Mouse (Mus musculus) heart, embryonic 14.5 days (tissue): ENCODE data around the gene Zbtb7a. TPM values are rescaled to one million over a fixed set of nuclear protein-coding genes. Genes with fewer than 3 reads are reported as not detected.
"Not testable (repeated sequence)": the region's sequence is repeated elsewhere in the genome, so short reads cannot be mapped to it uniquely, and the experiment has no call there.

Experiments
- ATAC-seq: fragments of 200-750 bp; cut with Nextera tagmentation; 2 replicates; pipeline ENCODE4 v1.8.0; 2017; ENCODE audit warnings: low read depth, moderate TSS enrichment; ENCODE audit not compliant: insufficient number of reproducible peaks, insufficient read depth, low FRiP score
- H3K27ac ChIP-seq, 2 experiments: fragments of 200-500 bp in 1 of 2; fragments of 300-500 bp in 1 of 2; sonication (generic) in 1 of 2; replicated peaks in 1 of 2; 2 replicates each; pipeline ENCODE4 v1.5.1; 2012 to 2014; ENCODE audit warnings: low read depth in 2 of 2, low read length in 2 of 2, control low read depth in 1 of 2, mild to moderate bottlenecking in 1 of 2, mixed read lengths in 1 of 2; ENCODE audit not compliant: control insufficient read depth in 1 of 2, insufficient read depth in 1 of 2
- H3K27me3 ChIP-seq: fragments of 300-500 bp; sonication (generic); 2 replicates; pipeline ENCODE4 v1.6.1; 2014; ENCODE audit warnings: mild to moderate bottlenecking, low read length, control low read depth; ENCODE audit not compliant: control insufficient read depth, insufficient read depth
- H3K36me3 ChIP-seq: fragments of 300-500 bp; sonication (generic); 2 replicates; pipeline ENCODE4 v1.6.1; 2014; ENCODE audit warnings: mild to moderate bottlenecking, control low read depth, low read length, mixed read lengths; ENCODE audit not compliant: control insufficient read depth, insufficient read depth
- H3K4me1 ChIP-seq, 2 experiments: fragments of 200-500 bp in 1 of 2; fragments of 300-500 bp in 1 of 2; sonication (generic) in 1 of 2; 2 replicates each; pipeline ENCODE4 v1.6.1; 2012 to 2014; ENCODE audit warnings: low read length in 2 of 2, control low read depth in 1 of 2, mixed read lengths in 1 of 2; ENCODE audit not compliant: control insufficient read depth in 2 of 2, insufficient read depth in 2 of 2
- H3K4me2 ChIP-seq: fragments of 300-500 bp; sonication (generic); 2 replicates; pipeline ENCODE4 v1.6.1; 2014; ENCODE audit warnings: mild to moderate bottlenecking, low read length
- H3K4me3 ChIP-seq, 2 experiments: fragments of 200-500 bp in 1 of 2; fragments of 300-500 bp in 1 of 2; sonication (generic) in 1 of 2; 2 replicates each; pipeline ENCODE4 v1.5.1; 2012 to 2014; ENCODE audit warnings: low read length in 2 of 2, mild to moderate bottlenecking in 2 of 2, control low read depth in 1 of 2, low read depth in 1 of 2, moderate library complexity in 1 of 2; ENCODE audit not compliant: control insufficient read depth in 1 of 2, insufficient read depth in 1 of 2
- H3K9ac ChIP-seq: fragments of 300-500 bp; sonication (generic); 2 replicates; pipeline ENCODE4 v1.6.1; 2014; ENCODE audit warnings: mild to moderate bottlenecking, low read length
- H3K9me3 ChIP-seq: fragments of 300-500 bp; sonication (generic); 2 replicates; pipeline ENCODE4 v1.6.1; 2016; ENCODE audit warnings: low read length, control low read depth; ENCODE audit not compliant: control insufficient read depth
- WGBS: fragments of 180-500 bp; shearing (Covaris S2); extraction: QIAGEN DNeasy Blood & Tissue Kit; methylation state at CpG from one replicate; pipeline ENCODE4 v1.1.7; 2014; 5-methylcytosine and 5-hydroxymethylcytosine counted together
- polyA plus RNA-seq: library from polyadenylated mRNA; unstranded; fragments of >200 nt; fragmentation: Nextera tagmentation; extraction: Ambion mirVana; gene quantifications from 2 replicates; pipeline ENCODE4 v1.2.1, GENCODE M21; 2014

Zbtb7a gene
- polyA plus RNA-seq, 1 experiment from 2014 or later = 16.8 TPM

DNA sequence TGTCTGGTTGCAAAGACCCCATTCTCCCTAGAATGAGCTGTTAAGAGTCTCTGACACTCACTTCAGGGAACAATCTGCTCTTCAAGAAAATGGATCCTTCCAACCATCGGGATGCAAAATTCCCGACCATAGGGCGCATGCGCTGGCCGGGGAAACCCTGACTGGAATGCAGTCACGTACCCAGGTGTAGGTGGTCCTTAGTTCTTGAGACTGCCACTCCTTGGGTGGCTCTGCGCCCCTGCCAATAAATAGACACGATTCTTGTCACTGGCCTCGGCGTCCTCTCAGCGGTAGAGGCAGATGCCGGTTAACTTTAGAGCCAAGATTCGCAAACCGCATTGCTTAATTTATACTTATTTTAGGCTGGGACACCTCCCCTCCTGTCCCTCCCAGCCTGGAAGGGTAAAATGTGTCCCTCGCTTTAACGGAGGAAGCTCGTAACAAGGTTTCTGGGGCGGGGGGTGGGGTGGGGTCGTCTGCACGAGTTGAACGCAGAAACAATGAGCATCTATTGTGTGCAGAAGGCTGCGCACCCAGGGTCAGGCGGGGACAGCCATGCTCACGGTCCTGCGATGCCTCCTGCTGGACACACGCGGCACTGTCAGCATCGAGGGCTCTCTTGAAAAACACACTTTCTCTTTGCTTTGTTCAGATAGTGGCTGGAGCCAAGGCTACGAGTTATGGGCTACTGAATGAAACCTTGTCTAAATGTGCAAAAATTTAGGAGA, 39.8 kb downstream of the Zbtb7a start:
- H3K36me3 ChIP-seq = peaks cover 25% of the 10 kb centered on the region
- peak overlapping the region in 1 of 2 experiments; percentile 93; a peak in 2 of 4 replicates for H3K27ac ChIP-seq
- H3K9ac ChIP-seq = peak overlapping the region; percentile 61
- peak; percentile 15; the same call in 1 of the 2 replicates for ATAC-seq
- H3K4me3 ChIP-seq = peak overlapping the region; percentile 37 to 39
- H3K9me3 ChIP-seq = no peaks in the 10 kb centered on the region
- peaks cover 10 to 38% of the 10 kb centered on the region in 2 experiments; a peak in 3 of 4 replicates for H3K4me1 ChIP-seq
- H3K4me2 ChIP-seq = peak overlapping the region; percentile 70
- WGBS = 4% methylated on average over 29 of the region's 29 CpGs
- H3K27me3 ChIP-seq = no peaks in the 10 kb centered on the region

DNA sequence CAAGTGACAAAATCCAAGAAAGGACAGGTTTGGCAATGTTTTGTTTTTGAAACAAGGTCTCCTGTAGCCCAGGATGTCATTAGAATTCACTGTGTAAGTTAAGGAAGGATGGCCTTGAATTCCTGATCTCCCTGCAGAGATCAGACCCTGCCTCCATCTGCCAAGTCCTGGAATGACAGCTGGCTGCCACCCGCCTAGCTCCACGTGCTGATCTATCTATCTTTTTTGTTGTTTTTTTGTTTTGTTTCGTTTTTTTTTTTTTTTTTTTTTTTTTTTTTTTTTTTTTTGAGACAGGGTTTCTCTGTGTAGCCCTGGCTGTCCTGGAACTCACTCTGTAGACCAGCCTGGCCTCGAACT, 40.3 kb downstream of the Zbtb7a start:
- WGBS = 23% methylated on average over 4 of the region's 4 CpGs
- Histone ChIP-seq H3K4me1 (peaks cover 10 to 38% of the 10 kb centered on the region in 2 experiments; a peak in 3 of 4 replicates), H3K9ac (peak overlapping the region; percentile 61), H3K27ac (peak overlapping the region in 1 of 2 experiments; percentile 93; a peak in 2 of 4 replicates), H3K4me3 (peak overlapping the region in 1 of 2 experiments; percentile 37; a peak in 2 of 4 replicates), H3K4me2 (peak overlapping the region; percentile 95), H3K36me3 (peaks cover 30% of the 10 kb centered on the region)
- H3K27me3 ChIP-seq, ATAC-seq, H3K9me3 ChIP-seq: not testable (repeated sequence)

DNA sequence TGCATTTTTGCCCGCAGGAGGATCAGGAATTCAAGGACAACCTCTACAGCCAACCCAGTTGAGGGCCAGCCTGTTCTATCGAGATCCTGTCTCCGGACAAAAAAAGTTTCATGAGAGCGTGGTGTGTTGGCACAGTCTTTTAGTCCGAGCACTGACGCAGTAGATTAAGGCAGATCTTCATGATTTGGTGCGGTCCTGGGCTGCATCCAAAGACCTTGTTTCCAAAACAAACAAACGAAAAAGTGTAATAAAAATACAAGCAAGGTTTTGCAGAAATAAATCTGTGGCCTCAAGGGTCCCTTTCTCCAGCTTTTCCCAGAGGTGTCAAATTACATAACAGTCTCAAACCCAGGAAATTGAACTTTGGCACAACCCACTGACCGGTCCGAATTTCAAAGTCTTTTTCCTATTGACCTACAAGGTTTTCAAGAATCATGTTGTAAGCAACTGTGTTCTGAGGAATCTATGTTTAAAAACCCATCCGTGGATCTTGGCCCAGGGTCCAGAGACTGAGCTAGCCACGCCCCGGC, 41.0 kb downstream of the Zbtb7a start:
- Histone ChIP-seq H3K4me1 (peaks cover 10 to 38% of the 10 kb centered on the region in 2 experiments; a peak in 3 of 4 replicates), H3K9ac (peak overlapping the region; percentile 62), H3K9me3 (no peaks in the 10 kb centered on the region), H3K27me3 (no peaks in the 10 kb centered on the region), H3K36me3 (peaks cover 37% of the 10 kb centered on the region), H3K4me3 (peak overlapping the region; percentile 39 to 90), H3K27ac (peak overlapping the region; percentile 40 to 93), H3K4me2 (peak overlapping the region; percentile 95)
- 3% methylated on average over 13 of the region's 13 CpGs for WGBS
- no peak for ATAC-seq

DNA sequence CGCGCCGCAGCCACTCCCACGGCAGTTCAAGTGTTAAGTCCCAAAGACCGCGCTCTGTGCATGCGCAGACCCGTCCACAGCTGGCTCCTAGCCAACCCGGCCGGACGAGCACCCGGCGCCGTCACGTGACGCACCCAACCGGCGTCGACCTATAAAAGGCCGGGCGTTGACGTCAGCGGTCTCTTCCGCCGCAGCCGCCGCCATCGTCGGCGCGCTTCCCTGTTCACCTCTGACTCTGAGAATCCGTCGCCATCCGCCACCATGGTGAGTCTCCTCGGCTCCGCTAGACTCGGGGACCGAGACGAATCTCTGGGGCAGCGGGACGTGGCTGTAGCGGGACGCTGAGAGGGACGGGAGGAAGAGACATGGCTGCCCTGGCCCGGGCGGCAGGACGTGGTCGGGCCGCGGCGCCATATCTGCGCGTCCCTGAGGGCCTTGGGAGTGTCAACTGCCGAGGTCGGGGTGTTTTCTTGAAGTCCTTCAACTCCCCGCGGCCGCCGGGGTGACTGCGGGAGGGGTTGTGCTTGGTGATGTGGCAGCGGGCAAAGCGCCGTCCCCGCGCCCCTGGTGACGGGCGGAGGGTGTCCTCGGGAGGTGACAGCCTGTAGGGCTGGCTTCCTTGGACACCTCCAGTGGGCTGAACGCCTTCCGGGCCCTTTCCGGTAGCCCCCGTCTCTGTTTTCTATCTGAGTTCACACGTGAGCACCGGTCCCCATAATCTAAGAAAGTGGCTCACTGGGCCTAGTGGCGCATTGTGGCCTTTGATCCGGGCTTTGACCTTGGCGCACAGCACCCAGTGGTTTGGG, 41.6 kb downstream of the Zbtb7a start, which contains the start of gene Eef2:
Gene Eef2, plus strand, starts transcription at position 166 of the 806 bp plus-strand sequence.
- peaks cover 10 to 38% of the 10 kb centered on the region in 2 experiments; a peak in 3 of 4 replicates for H3K4me1 ChIP-seq

DNA sequence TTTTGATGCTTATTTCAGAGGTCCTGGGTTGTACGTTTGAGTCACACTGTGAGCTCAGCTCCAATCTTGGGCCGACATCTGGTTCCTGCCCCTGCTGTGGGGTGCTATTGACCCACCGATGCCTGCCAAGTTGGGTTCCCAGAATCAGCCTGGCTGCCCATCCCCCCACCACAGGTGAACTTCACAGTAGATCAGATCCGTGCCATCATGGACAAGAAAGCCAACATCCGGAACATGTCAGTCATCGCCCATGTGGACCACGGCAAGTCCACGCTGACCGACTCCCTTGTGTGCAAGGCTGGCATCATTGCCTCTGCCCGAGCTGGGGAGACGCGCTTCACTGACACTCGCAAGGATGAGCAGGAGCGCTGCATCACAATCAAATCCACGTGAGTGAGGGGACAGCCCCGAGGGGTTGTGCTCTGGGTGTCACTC, 42.5 kb downstream of the Zbtb7a start:
- peak overlapping the region; percentile 95 for H3K4me2 ChIP-seq
- H3K36me3 ChIP-seq = peaks cover 52% of the 10 kb centered on the region
- peak overlapping the region; percentile 81 to 90 for H3K4me3 ChIP-seq
- WGBS = 6% methylated on average over 16 of the region's 16 CpGs
- peak overlapping the region; percentile 76 to 93 for H3K27ac ChIP-seq
- H3K4me1 ChIP-seq = peaks cover 10 to 46% of the 10 kb centered on the region in 2 experiments; a peak in 3 of 4 replicates
- H3K9me3 ChIP-seq = no peaks in the 10 kb centered on the region
- peak overlapping the region; percentile 98 for H3K9ac ChIP-seq
- no peak for ATAC-seq
- no peaks in the 10 kb centered on the region for H3K27me3 ChIP-seq

More for the DNA sequence above, 41.6 kb downstream of the Zbtb7a start, which contains the start of gene Eef2:
- Histone ChIP-seq H3K27ac (peak within 1 kb of the TSS; percentile 76 to 93), H3K36me3 (peaks cover 44% of the 10 kb centered on the region), H3K4me3 (peak within 1 kb of the TSS; percentile 81 to 90), H3K4me2 (peak within 1 kb of the TSS; percentile 95), H3K27me3 (no peaks in the 10 kb centered on the region), H3K9me3 (no peaks in the 10 kb centered on the region), H3K9ac (peak within 1 kb of the TSS; percentile 98)
- under 1% methylated on average over 77 of the region's 77 CpGs for WGBS
- peak; percentile 73 for ATAC-seq

DNA sequence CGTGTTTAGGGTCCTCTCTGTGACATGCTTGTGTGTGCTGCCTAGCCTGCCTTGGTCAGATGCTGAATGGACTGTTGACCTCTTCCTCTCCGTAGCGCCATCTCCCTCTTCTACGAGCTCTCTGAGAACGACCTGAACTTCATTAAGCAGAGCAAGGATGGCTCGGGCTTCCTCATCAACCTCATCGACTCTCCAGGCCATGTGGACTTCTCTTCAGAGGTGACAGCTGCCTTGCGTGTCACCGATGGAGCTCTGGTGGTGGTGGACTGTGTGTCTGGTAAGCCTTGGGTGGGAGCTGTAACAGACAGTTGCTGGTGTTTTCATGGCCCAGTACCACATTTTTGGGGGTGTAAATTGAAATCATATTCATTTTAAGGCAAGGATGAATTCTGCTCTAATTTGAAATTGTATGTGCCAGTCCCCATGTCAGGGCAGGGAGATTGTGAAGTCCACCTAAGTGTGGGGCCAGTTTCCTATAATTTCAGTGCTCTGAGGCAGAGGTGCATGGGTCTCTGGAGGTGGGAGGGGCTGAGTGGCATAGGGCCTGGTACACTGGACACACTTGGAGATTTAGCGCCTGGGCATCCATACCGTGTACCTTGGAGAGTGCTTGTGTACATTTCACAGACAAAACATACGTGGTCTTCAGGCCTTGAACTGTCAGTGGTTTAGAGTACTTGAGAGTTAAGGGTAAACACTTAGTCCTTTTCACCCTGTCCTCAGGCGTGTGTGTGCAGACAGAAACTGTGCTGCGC, 43.1 kb downstream of the Zbtb7a start:
- peaks cover 8 to 46% of the 10 kb centered on the region in 2 experiments; a peak in 3 of 4 replicates for H3K4me1 ChIP-seq
- WGBS = 58% methylated on average over 14 of the region's 14 CpGs
- no peak for ATAC-seq
- H3K4me2 ChIP-seq = peak overlapping the region; percentile 95
- peak overlapping the region; percentile 81 to 90 for H3K4me3 ChIP-seq
- peaks cover 54% of the 10 kb centered on the region for H3K36me3 ChIP-seq
- no peaks in the 10 kb centered on the region for H3K9me3 ChIP-seq
- 0 out of 4 replicates have a peak overlapping the region, but pooled peaks of 1 of the 2 experiments have one; percentile 93 for H3K27ac ChIP-seq
- no peaks in the 10 kb centered on the region for H3K27me3 ChIP-seq
- peak overlapping the region; percentile 98 for H3K9ac ChIP-seq
